Mouse (Mus musculus): ENCODE data around the gene Pakap. TPM values are rescaled to one million over a fixed set of nuclear protein-coding genes. Genes with fewer than 3 reads are reported as not detected.

Gene Pakap
- polyA plus RNA-seq, 1 experiment from 2014 or later, result 34.5 TPM

DNA sequence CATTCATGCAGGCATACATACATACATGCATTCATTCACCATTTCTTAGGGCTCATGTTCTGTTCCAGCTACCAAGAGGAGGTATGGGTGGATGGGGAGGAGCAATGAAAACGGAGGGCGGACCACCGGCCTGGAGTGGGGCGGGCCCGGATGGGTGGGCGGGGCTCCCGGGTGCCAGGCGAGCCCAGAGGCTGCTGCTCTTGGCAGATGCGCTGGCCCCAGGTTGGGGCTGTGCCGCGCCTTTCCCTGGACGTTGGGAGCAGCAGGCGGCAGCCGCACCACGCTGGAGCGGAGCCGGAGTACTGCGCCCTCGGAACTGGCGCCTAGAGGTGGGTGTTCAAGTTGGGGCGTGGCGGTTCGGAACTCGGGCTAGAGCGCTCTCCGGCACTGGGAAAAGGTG lies 214.0 kb downstream of the Pakap start:
- no peaks in the 10 kb centered on the region for H3K36me3 ChIP-seq
- H3K9me3 ChIP-seq, result no peaks in the 10 kb centered on the region
- peaks cover 26% of the 10 kb centered on the region for H3K27me3 ChIP-seq
- no peak overlapping the region for H3K27ac ChIP-seq
- peak overlapping the region; percentile 44 for H3K4me3 ChIP-seq
- peaks cover 35% of the 10 kb centered on the region for H3K4me1 ChIP-seq
- peak; percentile 68 for ATAC-seq (ENCODE audit: low FRiP score, low read depth)
- peak overlapping the region; percentile 75 for H3K4me2 ChIP-seq (replicated peaks)
- under 1% methylated on average over 26 of the region's 26 CpGs for WGBS
- peak overlapping the region; percentile 61 for H3K9ac ChIP-seq

DNA sequence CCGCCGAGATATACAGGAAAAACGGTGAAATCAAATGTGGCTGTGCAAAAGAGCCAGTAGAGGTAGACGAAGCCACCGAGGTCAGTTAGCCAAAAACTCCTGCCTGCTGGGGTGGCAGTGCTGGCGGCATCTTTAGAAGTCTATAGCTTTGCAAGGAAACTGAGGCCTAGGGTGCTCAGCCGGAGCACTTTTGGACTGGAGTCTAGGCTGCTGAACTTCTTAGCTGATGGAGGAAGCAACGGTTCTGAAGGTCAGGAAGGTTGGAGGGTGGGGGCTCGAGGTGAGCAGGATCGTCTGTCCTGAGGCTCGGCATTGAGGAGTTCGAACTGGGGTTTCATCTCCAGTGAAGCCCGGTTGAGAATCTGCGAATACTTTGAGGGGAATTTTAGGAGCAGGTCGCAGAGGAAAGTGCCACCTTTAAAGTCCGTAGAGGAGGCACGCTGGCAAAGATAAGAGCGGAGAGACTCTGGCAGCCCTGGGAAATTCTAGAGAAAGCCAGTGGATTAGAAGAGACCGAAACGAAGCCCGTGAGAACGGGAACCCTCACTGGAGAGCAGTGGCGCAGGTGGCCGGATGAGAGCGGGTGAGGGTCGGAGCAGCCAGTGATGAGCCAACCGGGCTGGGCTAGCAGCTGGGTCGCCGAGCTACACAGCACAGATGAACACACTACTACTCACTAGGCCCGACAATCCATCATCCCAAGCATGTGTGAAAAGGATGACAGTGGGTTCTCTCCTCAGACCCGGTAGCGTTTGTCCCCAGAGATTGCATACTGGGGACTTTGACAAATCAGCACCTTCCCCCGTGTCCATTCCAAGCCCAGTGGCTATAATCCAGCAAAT lies 214.8 kb downstream of the Pakap start:
- H3K27ac ChIP-seq, result no peak overlapping the region
- H3K4me1 ChIP-seq, result peaks cover 35% of the 10 kb centered on the region
- H3K9ac ChIP-seq, result peak overlapping the region; percentile 61
- WGBS, result 5% methylated on average over 33 of the region's 33 CpGs
- 0 out of 2 replicates have a peak, but pooled peaks have one; percentile 45 for ATAC-seq (ENCODE audit: low FRiP score, low read depth)
- H3K9me3 ChIP-seq, result no peaks in the 10 kb centered on the region
- H3K27me3 ChIP-seq, result peaks cover 26% of the 10 kb centered on the region
- H3K4me3 ChIP-seq, result peak overlapping the region; percentile 44
- H3K36me3 ChIP-seq, result no peaks in the 10 kb centered on the region
- H3K4me2 ChIP-seq (replicated peaks), result peak overlapping the region; percentile 75

DNA sequence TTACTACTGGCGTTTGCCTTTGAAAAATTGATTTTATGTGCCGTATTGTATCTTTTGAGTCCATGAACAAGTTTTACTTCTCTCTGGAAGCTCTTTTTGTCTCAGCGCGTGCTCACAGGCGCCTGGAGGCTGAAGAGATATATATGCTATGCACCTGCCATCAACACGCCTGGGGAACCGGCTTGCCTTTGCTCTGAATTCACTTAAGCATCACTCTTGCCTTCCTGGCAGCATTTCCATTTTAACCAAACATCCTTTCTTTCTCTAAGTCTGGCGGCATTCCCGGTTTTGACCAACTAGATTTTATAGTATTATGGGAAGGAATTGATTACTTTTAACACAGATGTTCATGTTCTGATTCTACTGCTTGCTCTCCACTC lies 215.4 kb downstream of the Pakap start:
- H3K27me3 ChIP-seq, result peaks cover 26% of the 10 kb centered on the region
- ATAC-seq (ENCODE audit: low FRiP score, low read depth), result no peak
- H3K27ac ChIP-seq, result no peak overlapping the region
- 30% methylated on average over 9 of the region's 9 CpGs for WGBS
- peaks cover 35% of the 10 kb centered on the region for H3K4me1 ChIP-seq
- no peaks in the 10 kb centered on the region for H3K9me3 ChIP-seq
- peak overlapping the region; percentile 44 for H3K4me3 ChIP-seq
- peak overlapping the region; percentile 75 for H3K4me2 ChIP-seq (replicated peaks)
- peak overlapping the region; percentile 61; the same call in 1 of the 2 replicates for H3K9ac ChIP-seq
- H3K36me3 ChIP-seq, result no peaks in the 10 kb centered on the region

DNA sequence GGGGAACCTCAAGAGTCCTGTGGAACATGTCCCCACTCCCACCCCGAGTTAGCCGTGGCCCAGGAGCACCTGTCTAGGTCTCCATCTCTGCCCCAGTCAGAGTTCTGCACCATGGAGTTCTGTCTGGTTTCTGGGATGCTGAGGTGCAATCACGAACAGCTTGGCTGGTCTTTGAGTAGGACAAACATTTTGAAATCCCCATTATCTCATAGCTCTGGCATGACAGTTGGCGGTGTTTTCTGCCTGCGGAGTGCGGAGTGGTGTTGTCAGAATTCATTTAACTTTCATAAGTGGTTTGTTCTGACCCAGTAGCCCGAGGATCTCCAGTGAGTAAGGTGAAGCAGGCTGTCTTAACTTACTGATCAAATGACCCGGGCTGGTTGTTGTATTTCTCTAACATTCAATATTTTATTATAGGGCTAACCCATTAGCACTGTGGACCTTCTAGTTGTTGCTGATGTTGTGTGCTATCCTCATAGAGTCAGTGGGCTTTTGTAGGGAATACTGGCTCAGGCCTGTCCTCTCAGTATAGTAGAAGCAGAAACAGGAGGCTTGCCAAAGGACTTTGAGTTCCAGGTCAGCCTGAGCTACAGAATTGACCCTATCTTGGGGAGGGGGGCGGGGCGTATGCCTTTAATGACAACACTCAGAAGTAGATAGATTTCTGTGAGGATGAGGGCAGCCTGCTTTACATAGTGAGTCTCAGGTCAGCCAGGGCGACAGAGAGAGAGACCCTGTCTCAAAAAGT lies 216.0 kb downstream of the Pakap start:
- H3K9ac ChIP-seq, result no peak overlapping the region
- ATAC-seq (ENCODE audit: low FRiP score, low read depth), result no peak
- H3K4me1 ChIP-seq, result peaks cover 35% of the 10 kb centered on the region
- 82% methylated on average over 11 of the region's 11 CpGs for WGBS
- H3K27me3 ChIP-seq, result peaks cover 26% of the 10 kb centered on the region
- H3K4me2 ChIP-seq (replicated peaks), result no peak overlapping the region
- H3K36me3 ChIP-seq, result no peaks in the 10 kb centered on the region
- no peaks in the 10 kb centered on the region for H3K9me3 ChIP-seq
- H3K4me3 ChIP-seq, result no peak overlapping the region; the same call in 1 of the 2 replicates
- no peak overlapping the region for H3K27ac ChIP-seq

DNA sequence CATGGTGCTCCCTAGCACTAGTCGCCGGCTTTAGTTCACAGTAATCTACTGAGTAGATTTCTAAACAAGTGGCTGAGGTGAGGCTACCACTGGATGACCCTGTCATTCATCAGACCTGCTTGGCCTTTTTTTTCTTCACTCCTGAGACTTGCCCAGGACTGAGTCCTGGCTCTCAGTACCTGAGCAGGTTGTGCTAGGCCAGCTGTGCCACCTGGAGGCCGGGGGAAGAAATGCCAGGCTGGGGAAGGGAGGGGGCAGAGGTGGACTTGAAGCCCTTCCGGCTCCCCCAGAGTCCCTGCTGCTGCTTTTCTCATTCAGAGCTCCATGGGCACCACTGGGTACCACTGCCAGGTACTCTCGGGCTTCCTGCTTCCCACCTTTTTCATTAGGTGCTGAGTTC lies 220.7 kb downstream of the Pakap start:
- Histone ChIP-seq H3K36me3 (no peaks in the 10 kb centered on the region), H3K4me2 (replicated peaks) (no peak overlapping the region), H3K9ac (no peak overlapping the region), H3K9me3 (no peaks in the 10 kb centered on the region), H3K27me3 (peaks cover 7% of the 10 kb centered on the region), H3K4me3 (no peak overlapping the region), H3K27ac (no peak overlapping the region), H3K4me1 (peaks cover 4% of the 10 kb centered on the region)
- ATAC-seq (ENCODE audit: low FRiP score, low read depth), result no peak
- WGBS, result 70% methylated on average over 5 of the region's 5 CpGs

DNA sequence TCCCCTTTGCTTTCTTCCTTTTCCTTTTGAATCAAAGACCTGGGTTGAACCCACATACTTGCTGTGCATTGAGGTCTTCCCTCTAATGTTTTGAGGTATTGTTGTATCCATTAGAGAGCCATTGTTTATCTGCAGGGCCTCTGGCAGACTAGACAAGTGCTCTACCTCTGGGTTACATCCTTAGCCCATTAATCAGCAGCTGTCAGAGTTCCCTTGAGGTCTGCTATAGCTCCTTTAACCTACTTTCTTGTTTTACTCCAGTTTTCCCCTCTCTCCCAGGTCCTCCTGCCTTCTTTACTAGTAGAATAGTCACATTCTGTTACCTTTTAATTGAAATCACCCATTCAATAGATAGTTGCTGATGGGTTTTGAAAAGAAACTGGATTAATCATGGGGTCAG lies 221.1 kb downstream of the Pakap start:
- Histone ChIP-seq H3K27ac (no peak overlapping the region), H3K9me3 (no peaks in the 10 kb centered on the region), H3K27me3 (peaks cover 3% of the 10 kb centered on the region), H3K4me3 (no peak overlapping the region), H3K36me3 (no peaks in the 10 kb centered on the region), H3K4me2 (replicated peaks) (no peak overlapping the region), H3K4me1 (peaks cover 6% of the 10 kb centered on the region), H3K9ac (no peak overlapping the region)
- no peak for ATAC-seq (ENCODE audit: low FRiP score, low read depth)

DNA sequence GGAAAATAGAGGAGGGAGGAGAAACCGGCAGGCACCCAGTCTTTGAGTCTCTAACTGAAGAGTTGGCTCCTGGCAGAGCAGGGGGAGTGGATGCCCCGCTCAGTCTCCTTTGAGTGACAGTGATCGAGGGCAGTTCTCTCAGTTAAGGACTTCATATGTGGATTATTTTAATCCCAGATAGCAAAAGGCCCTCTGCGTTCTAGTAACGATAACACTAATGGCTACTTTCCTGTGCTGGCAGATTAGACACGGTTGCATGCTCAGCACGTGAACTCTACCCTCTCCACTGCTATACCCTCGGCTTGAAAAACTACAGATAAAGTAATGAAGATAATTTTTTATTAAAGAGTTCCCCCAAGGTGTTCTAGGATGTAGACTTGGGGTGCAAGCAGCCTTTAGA lies 226.0 kb downstream of the Pakap start:
- ATAC-seq (ENCODE audit: low FRiP score, low read depth), result no peak
- H3K27me3 ChIP-seq, result no peaks in the 10 kb centered on the region
- peaks cover 19% of the 10 kb centered on the region for H3K4me1 ChIP-seq
- H3K9me3 ChIP-seq, result no peaks in the 10 kb centered on the region
- H3K9ac ChIP-seq, result no peak overlapping the region
- 67% methylated on average over 8 of the region's 8 CpGs for WGBS
- no peak overlapping the region for H3K4me3 ChIP-seq
- H3K27ac ChIP-seq, result no peak overlapping the region
- H3K36me3 ChIP-seq, result no peaks in the 10 kb centered on the region
- H3K4me2 ChIP-seq (replicated peaks), result no peak overlapping the region

DNA sequence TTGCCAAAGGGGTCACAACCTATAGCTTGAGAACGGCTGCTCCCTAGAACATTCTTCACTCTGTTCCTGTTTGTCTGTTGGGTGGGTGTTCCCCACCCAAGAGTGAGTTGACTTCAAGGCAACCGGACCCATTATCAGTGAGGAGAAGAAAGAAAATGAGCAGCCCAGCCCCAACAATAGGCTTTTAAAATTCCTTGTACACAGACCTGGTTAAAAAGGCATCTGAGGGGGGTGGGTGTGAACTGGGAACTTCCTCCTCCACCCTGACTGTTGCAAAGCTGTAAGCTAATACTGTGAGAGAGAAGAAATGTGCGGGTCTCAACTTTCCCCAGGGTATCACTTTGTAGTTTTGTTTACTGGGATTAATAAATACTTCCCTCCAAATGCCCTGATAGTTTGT lies 226.6 kb downstream of the Pakap start:
- Histone ChIP-seq H3K36me3 (no peaks in the 10 kb centered on the region), H3K9ac (no peak overlapping the region), H3K4me2 (replicated peaks) (no peak overlapping the region), H3K4me3 (no peak overlapping the region), H3K27ac (no peak overlapping the region), H3K4me1 (peaks cover 19% of the 10 kb centered on the region), H3K9me3 (no peaks in the 10 kb centered on the region), H3K27me3 (no peaks in the 10 kb centered on the region)
- ATAC-seq (ENCODE audit: low FRiP score, low read depth), result peak; percentile 48; the same call in 1 of the 2 replicates
- WGBS, result 22% methylated on average over 3 of the region's 3 CpGs

DNA sequence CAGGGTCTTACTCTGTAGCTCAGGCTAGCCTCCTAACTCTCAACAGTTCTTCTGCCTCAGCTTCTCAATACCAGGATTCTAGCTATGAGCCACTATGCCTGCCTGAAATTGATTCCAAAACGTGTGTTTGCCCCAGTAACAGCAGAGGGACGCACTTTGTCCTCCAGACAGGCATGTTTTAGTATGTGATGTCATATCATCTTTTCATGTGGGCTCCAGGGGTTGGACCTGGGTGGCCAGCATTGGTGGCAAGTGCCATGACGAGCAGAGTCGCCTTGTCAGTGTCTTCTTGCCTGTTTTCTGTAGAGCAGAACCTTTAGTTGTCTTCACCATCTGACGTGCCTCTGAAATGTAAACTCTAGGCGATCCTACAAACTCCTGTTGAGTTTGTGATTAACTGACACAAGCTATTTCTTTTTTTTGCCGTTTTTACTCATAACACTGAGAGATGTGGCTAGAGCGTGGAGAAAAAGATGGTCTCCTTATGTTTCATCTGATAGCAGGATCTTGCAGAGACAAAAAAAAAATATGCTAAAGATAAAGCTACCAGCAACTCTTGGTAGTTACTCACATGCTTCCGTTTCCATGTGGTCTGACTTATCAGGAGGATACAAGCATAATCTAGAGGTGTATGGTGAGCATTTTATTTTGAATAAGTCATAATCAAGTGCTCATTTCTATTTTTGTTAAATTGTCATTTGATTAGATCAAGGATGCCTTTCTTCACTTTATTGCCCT lies 229.7 kb downstream of the Pakap start:
- no peaks in the 10 kb centered on the region; the same call in 1 of the 2 replicates for H3K9me3 ChIP-seq
- H3K36me3 ChIP-seq, result no peaks in the 10 kb centered on the region; the same call in 1 of the 2 replicates
- H3K4me1 ChIP-seq, result peaks cover 24% of the 10 kb centered on the region
- no peak overlapping the region for H3K4me2 ChIP-seq (replicated peaks)
- H3K27ac ChIP-seq, result no peak overlapping the region
- H3K4me3 ChIP-seq, result no peak overlapping the region
- no peak for ATAC-seq (ENCODE audit: low FRiP score, low read depth)
- H3K27me3 ChIP-seq, result no peaks in the 10 kb centered on the region
- 79% methylated on average over 9 of the region's 9 CpGs for WGBS
- no peak overlapping the region for H3K9ac ChIP-seq

DNA sequence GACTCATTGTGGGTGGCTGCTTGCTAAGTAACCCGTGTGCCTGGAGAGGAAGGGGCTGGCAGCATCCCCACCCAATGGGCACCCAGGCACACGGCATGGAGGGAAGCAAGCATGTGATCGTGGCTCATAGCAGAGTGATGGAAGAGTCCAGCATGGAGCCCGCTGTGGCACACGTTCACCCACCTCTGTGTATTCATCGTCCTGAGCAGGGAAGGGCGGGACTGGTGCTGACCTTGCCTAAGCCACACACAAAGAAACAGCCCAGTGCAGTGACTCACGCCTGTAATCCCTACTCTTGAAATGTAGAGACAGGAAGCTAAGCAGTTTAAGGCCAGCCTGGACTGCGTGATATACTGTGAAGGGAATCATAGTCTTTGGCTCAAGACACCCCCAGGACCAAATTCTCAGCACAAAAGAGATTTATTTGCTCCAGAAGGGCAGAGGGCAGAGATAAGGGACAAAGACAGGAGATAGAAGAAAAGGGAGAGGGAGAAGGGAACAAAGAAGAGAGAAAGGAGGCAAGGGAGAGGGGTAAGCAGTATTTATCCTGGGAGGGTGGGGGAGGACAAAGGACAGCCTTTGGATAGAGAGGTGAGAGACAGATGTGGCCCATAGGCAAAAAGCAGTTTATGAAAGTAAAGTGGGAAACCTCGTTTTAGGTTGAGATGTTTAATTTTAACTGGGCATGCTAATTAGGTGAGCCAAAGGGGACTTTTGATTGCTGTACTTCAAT lies 230.5 kb downstream of the Pakap start:
- H3K9ac ChIP-seq, result no peak overlapping the region
- H3K4me2 ChIP-seq (replicated peaks), result no peak overlapping the region
- no peaks in the 10 kb centered on the region for H3K27me3 ChIP-seq
- no peak overlapping the region for H3K27ac ChIP-seq
- no peaks in the 10 kb centered on the region; the same call in 1 of the 2 replicates for H3K9me3 ChIP-seq
- no peak overlapping the region for H3K4me3 ChIP-seq
- peaks cover 24% of the 10 kb centered on the region for H3K4me1 ChIP-seq
- no peak for ATAC-seq (ENCODE audit: low FRiP score, low read depth)
- 54% methylated on average over 10 of the region's 10 CpGs for WGBS
- no peaks in the 10 kb centered on the region; the same call in 1 of the 2 replicates for H3K36me3 ChIP-seq

DNA sequence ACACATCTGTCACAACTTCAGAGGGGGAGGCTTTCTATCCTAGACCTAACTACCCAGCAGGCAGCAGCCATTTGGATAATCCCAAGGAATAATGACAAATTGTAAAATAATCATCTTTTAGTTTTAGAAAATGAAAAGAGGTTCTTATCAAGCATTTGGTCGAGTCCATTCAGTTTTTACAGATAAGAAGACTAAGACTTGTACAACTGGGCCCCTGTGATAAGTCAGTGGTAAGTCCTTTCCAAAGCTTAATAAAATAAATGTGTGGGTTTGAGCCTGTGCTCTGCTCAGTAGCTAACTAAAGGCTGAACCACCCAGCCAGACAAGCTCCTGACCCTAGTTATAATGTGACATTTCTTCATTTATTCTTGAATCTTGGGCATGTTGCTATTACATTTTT lies 231.3 kb downstream of the Pakap start:
- no peaks in the 10 kb centered on the region; the same call in 1 of the 2 replicates for H3K9me3 ChIP-seq
- H3K27ac ChIP-seq, result no peak overlapping the region
- H3K9ac ChIP-seq, result no peak overlapping the region
- no peak for ATAC-seq (ENCODE audit: low FRiP score, low read depth)
- 75% methylated on average over 1 of the region's 1 CpGs for WGBS
- H3K4me3 ChIP-seq, result no peak overlapping the region
- H3K36me3 ChIP-seq, result no peaks in the 10 kb centered on the region; the same call in 1 of the 2 replicates
- peaks cover 16% of the 10 kb centered on the region for H3K4me1 ChIP-seq
- no peak overlapping the region for H3K4me2 ChIP-seq (replicated peaks)
- H3K27me3 ChIP-seq, result no peaks in the 10 kb centered on the region
